Mouse (Mus musculus): ENCODE results near the gene Mastl. TPM values are rescaled to one million over a fixed set of nuclear protein-coding genes. Genes with fewer than 3 reads are reported as not detected.

Gene Mastl
- 8.2 and 8.7 TPM in 2 replicates for polyA plus RNA-seq (2015; fragmentation: Nextera tagmentation; extraction: Ambion mirVana)

DNA sequence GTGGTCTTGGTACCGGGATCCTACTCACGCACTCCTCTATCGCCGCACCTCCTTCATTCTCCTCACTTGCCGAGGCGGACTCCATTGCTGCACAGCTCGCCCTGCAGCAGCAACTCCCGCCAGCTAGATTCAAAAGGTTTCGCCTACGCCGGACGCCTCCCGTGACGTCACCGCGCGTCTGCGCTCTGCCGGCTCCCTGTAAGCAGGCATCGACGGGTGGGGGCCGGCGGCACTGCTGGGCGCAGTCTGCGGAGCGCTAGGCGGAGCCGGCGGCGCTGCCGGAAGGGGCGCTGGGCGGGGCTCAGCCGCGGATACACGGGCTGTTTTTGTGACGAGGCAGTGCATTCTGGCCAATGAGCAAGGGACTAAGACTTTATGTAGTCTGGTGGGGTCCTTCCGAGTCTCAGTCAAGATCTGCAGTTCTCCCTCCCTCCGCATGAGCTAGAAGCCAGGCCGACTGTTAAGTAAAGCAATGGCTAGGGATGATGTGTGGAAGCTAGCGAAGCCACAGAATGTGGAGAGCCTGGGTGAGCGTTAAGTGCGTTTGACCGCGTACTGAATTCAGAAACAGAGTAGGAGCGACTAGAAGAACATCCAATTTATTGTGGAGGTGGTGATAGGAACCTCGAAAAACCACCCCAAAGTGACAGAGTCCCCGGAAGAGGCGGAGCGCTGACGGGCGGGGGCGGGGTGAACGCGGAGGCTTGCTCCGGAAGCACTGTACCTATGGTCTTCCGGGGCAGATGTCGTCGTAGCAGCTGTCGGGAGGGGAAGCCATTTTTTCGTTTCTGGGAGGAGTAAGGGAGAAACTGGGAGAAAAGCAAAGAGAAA lies at the start of gene Mastl, which contains the start of gene Yme1l1:
Gene Mastl, minus strand, starts transcription at position 248 of the 831 bp plus-strand sequence.
Gene Yme1l1, plus strand, starts transcription at position 593 of the 831 bp plus-strand sequence.
- Histone ChIP-seq H3K4me1 (peaks cover 17% of the 10 kb centered on the region), H3K4me3 (peak within 1 kb of the TSS; percentile 79), H3K27ac (peak within 1 kb of the TSS; percentile 100), H3K27me3 (no peaks in the 10 kb centered on the region), H3K36me3 (peaks cover 2% of the 10 kb centered on the region; the same call in 1 of the 2 replicates), H3K4me2 (peak within 1 kb of the TSS; percentile 81), H3K9me3 (no peaks in the 10 kb centered on the region), H3K9ac (peak within 1 kb of the TSS; percentile 47)
- under 1% methylated on average over 61 of the region's 61 CpGs for WGBS
- peak; percentile 99 for ATAC-seq (ENCODE audit: insufficient number of reproducible peaks, low FRiP score, low TSS enrichment, low read depth)

DNA sequence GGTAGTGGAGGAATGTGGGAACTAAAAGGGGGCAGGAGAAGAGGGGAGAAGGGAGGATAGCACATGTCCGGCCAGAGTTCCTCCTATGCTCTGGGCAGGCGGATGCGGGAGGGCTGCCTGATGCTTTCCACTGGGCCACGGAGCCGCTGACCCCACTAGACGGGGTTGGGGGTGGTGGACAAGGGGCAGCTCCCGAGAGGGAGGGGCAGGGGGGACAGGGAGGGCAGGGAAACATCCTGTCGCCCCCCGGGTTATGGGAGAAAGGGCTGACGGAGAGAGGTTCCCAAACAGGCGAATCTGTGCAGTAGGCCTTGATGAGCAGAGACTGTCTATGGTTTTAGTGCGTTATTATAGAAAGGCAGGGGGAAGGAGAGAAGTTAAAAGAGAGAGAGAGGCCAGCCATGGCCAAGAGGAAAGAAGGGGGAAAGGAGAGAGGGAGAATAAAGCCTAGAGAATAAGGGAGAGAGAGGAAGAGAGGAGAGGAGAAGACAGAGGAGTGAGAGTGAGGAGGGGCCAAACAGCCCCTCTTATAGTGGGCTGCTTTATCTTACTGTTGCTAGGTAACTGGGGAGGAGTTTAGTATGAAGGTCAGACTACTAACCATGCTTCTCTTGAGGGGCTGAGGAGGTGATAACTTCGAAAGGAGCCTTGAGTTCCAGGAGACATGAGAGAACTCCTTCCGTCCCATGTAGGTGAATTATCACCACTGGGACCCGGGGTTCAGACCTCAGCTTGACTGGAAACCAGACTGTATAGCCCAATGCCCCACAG lies 47.3 kb upstream of the Mastl start:
- H3K9ac ChIP-seq, result no peak overlapping the region
- peaks cover 25% of the 10 kb centered on the region for H3K36me3 ChIP-seq
- H3K4me1 ChIP-seq, result no peaks in the 10 kb centered on the region
- H3K27me3 ChIP-seq, result no peaks in the 10 kb centered on the region
- H3K4me2 ChIP-seq, result no peak overlapping the region
- ATAC-seq (ENCODE audit: insufficient number of reproducible peaks, low FRiP score, low TSS enrichment, low read depth), result no peak
- H3K4me3 ChIP-seq, result no peak overlapping the region
- H3K9me3 ChIP-seq, result no peaks in the 10 kb centered on the region
- 59% methylated on average over 15 of the region's 15 CpGs for WGBS
- no peak overlapping the region for H3K27ac ChIP-seq

DNA sequence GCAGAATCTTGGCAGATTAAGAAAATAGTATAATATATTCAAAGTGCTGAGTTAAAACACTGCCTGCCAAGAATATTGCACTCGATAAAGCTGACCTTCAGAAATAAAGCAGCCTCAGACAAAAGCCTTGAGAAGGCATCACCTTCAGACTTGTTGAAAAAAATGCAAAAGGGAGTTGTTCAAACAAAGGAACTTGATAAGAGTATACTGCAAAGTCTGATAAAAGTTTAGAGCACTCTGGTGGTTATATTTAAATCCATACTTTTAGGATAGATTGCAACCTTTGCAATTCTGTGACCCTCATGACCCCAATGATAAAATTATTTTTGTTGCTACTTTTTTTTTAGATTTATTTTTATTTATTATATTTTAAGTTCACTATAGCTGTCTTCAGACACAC lies 45.2 kb upstream of the Mastl start:
- H3K36me3 ChIP-seq, result peaks cover 30% of the 10 kb centered on the region
- 91% methylated on average over 1 of the region's 1 CpGs for WGBS
- no peaks in the 10 kb centered on the region for H3K4me1 ChIP-seq
- no peak overlapping the region for H3K4me2 ChIP-seq
- H3K27me3 ChIP-seq, result no peaks in the 10 kb centered on the region
- H3K9me3 ChIP-seq, result no peaks in the 10 kb centered on the region
- H3K4me3 ChIP-seq, result no peak overlapping the region
- H3K27ac ChIP-seq, result no peak overlapping the region
- ATAC-seq (ENCODE audit: insufficient number of reproducible peaks, low FRiP score, low TSS enrichment, low read depth), result no peak
- H3K9ac ChIP-seq, result no peak overlapping the region

DNA sequence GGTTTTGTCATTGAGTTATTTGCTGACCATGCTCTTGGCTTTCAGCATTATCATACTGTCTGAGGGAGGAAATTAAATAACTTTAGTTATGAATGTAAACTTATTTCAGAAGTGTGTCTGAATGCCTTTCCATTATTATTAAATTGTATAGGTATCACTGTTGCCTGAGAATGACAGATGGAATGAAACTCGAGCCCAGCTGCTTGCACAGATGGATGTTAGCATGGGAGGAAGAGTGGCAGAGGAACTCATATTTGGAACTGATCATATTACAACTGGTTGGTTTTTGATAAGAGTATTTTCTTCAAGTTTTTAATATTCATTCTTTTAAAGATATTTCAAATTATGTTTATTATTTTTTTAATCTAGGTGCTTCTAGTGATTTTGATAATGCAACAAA lies 38.5 kb upstream of the Mastl start:
- Histone ChIP-seq H3K27ac (no peak overlapping the region), H3K4me3 (no peak overlapping the region), H3K36me3 (peaks cover 57% of the 10 kb centered on the region), H3K4me2 (no peak overlapping the region), H3K27me3 (no peaks in the 10 kb centered on the region), H3K9ac (no peak overlapping the region), H3K9me3 (no peaks in the 10 kb centered on the region), H3K4me1 (no peaks in the 10 kb centered on the region)
- WGBS, result 82% methylated on average over 1 of the region's 1 CpGs
- ATAC-seq (ENCODE audit: insufficient number of reproducible peaks, low FRiP score, low TSS enrichment, low read depth), result no peak

DNA sequence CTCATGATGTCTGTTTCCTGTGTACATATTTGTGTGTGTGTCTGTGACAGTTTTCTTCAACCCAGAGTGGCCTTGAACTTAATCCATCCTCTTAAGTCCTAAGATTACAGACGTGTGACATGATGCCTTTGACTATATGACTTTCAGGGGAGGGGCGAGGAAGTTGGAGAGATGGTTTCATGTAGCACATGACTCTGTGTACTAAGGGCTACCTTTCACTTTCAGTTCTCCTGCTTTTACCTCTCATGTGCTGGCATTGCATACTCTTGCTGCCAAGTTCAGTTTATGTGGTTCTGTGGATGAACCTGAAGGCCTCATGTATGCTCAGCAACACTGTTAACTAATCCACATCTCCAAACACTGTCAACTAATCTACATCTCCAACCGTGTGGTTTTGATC lies 16.5 kb upstream of the Mastl start:
- Histone ChIP-seq H3K9me3 (no peaks in the 10 kb centered on the region), H3K27ac (no peak overlapping the region), H3K27me3 (no peaks in the 10 kb centered on the region), H3K4me2 (no peak overlapping the region), H3K4me3 (no peak overlapping the region), H3K9ac (no peak overlapping the region), H3K4me1 (no peaks in the 10 kb centered on the region), H3K36me3 (peaks cover 58% of the 10 kb centered on the region)
- no peak for ATAC-seq (ENCODE audit: insufficient number of reproducible peaks, low FRiP score, low TSS enrichment, low read depth)
- 84% methylated on average over 3 of the region's 3 CpGs for WGBS

DNA sequence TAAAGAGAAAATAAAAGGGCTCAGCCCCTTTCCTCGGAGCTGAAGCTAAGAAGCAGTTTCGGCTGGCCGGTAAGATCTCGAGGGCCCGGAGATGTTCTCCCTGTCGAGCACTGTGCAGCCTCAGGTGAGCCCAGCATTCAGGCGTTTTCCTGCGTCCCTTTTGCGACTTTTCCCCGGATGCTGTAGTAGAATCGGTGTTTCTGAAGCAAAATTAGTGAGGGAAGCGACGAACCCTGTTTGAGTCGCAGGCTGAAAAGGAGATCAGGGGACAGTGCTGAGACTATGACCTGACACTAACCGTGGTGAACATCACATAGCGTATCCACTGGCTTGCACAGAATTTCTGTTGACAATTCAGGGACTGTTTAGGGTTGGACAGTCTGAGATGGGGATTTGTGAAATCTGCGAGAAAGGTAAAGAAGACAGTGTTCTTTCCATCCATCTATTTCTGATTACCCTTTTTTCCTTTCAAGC lies 821 bp upstream of the Mastl start:
- ATAC-seq (ENCODE audit: insufficient number of reproducible peaks, low FRiP score, low TSS enrichment, low read depth), result no peak
- under 1% methylated on average over 17 of the region's 17 CpGs for WGBS
- no peaks in the 10 kb centered on the region for H3K9me3 ChIP-seq
- H3K27me3 ChIP-seq, result no peaks in the 10 kb centered on the region
- H3K27ac ChIP-seq, result peak overlapping the region; percentile 100
- H3K36me3 ChIP-seq, result peaks cover 4% of the 10 kb centered on the region; the same call in 1 of the 2 replicates
- H3K4me3 ChIP-seq, result peak overlapping the region; percentile 79
- H3K4me1 ChIP-seq, result peaks cover 17% of the 10 kb centered on the region
- H3K9ac ChIP-seq, result peak overlapping the region; percentile 47
- H3K4me2 ChIP-seq, result peak overlapping the region; percentile 81

DNA sequence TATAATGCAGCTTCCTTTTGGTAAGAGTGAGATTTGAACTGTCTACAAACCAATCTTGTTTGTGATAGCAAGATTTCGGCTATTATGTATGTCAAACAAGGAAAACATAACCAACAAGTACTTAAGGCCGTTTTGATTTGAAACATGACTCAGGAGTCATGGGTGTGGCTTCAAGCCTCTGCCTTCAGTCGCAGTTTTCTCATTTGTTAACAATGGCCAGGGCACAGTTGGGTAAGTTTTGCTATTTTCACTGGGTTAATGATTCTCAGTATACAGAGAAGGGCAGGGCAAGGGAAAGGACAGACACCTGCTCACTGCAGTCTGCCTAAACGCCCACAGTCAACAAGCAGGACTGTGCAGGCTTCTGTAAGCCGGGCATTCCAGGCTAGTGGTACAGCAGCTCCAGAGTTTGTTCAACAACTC lies 614 bp downstream of the Mastl start:
- no peak; the same call in 1 of the 2 replicates for ATAC-seq (ENCODE audit: insufficient number of reproducible peaks, low FRiP score, low TSS enrichment, low read depth)
- H3K27me3 ChIP-seq, result no peaks in the 10 kb centered on the region
- peak overlapping the region; percentile 79 for H3K4me3 ChIP-seq
- H3K27ac ChIP-seq, result peak overlapping the region; percentile 100
- H3K4me1 ChIP-seq, result peaks cover 17% of the 10 kb centered on the region
- no peaks in the 10 kb centered on the region for H3K9me3 ChIP-seq
- H3K36me3 ChIP-seq, result no peaks in the 10 kb centered on the region
- peak overlapping the region; percentile 45 for H3K9ac ChIP-seq
- peak overlapping the region; percentile 81 for H3K4me2 ChIP-seq
- WGBS, result 5% methylated on average over 5 of the region's 5 CpGs

DNA sequence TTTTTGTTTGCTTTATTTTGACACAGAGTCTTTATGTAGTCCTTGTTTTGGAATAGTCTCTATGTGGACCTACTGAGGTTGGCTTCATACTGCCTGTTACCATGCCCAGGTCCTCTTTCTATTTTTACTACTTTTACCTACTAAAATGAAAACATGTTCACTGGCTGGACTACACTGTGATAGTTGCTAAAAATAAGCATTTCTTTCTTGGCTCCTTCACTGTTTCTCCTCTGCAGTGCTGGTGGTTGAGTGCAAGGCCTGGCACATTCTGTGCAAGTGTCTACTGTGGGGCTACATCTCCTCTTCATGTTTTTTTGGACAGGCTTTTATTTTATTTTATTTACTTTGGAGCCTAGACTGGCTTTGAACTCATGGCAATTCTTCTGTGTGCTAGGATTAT lies 36.3 kb downstream of the Mastl start:
- Histone ChIP-seq H3K4me2 (no peak overlapping the region), H3K4me3 (no peak overlapping the region), H3K27ac (no peak overlapping the region), H3K27me3 (no peaks in the 10 kb centered on the region), H3K4me1 (no peaks in the 10 kb centered on the region), H3K9me3 (no peaks in the 10 kb centered on the region), H3K36me3 (peaks cover 19% of the 10 kb centered on the region), H3K9ac (no peak overlapping the region)
- no peak for ATAC-seq (ENCODE audit: insufficient number of reproducible peaks, low FRiP score, low TSS enrichment, low read depth)

DNA sequence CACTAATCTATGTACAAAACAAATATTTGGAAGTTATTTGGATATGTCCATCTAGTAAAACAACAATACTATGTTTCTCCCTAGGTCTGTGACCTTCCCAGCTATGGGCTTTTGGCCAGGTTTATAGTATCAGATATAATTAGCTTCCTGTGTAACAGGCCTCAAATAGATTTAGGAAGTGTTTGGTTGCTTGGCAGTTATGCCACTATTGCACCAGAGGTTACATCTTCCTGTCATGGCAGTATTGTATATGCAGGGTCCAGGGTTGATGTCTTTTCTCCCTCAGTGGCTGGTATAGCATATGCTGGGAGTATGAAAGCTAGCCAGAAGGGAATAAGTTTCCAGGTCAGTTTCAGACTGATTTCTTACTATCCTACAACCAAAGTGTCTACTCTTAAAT lies 53.6 kb downstream of the Mastl start:
- Histone ChIP-seq H3K27ac (no peak overlapping the region), H3K4me3 (no peak overlapping the region), H3K36me3 (peaks cover 25% of the 10 kb centered on the region), H3K4me2 (no peak overlapping the region), H3K27me3 (no peaks in the 10 kb centered on the region), H3K9ac (no peak overlapping the region), H3K4me1 (no peaks in the 10 kb centered on the region), H3K9me3 (no peaks in the 10 kb centered on the region)
- ATAC-seq (ENCODE audit: insufficient number of reproducible peaks, low FRiP score, low TSS enrichment, low read depth), result no peak

DNA sequence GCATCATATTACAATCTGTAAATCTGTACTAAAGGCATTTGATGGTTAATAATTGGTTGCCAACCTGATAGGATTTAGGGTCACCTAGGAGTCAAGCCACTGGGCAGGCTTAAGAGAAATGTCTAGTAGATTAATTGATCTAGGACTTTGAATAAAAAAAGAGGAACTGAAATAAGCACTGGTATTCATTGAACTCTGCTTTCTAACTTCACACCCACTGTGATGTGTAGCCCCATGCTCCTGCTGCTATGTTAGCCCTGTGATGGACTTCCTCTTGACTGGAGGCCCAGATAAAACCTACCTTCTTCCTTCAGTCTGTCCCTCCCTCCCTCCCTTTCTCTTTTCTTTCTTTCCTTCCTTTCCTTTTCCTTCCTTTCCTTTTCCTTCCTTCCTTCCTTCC lies 58.8 kb downstream of the Mastl start:
- Histone ChIP-seq H3K36me3 (peaks cover 51% of the 10 kb centered on the region), H3K4me1 (no peaks in the 10 kb centered on the region), H3K9me3 (no peaks in the 10 kb centered on the region), H3K4me3 (no peak overlapping the region), H3K27me3 (no peaks in the 10 kb centered on the region), H3K4me2 (no peak overlapping the region), H3K27ac (no peak overlapping the region), H3K9ac (no peak overlapping the region)
- no peak for ATAC-seq (ENCODE audit: insufficient number of reproducible peaks, low FRiP score, low TSS enrichment, low read depth)

DNA sequence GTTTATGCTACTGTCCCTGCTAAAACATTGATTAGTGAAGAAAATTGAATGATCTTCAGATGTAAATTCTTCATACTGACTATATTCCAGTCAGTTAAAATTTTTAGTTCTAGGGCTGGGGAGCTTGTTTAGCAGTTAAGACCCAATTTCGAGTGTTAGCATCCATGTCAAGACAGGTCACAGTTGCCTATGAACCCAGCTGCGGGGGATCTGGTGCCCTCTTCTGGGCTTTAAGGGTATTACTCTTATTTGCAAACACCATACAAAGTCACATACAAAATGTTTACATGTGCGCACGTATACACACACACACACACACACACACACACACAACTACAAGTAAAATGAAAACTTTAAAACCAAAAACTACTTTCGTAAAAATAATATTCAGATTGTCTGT lies 63.6 kb downstream of the Mastl start:
- no peak for ATAC-seq (ENCODE audit: insufficient number of reproducible peaks, low FRiP score, low TSS enrichment, low read depth)
- WGBS, result 56% methylated on average over 5 of the region's 5 CpGs
- H3K9ac ChIP-seq, result no peak overlapping the region
- H3K4me1 ChIP-seq, result no peaks in the 10 kb centered on the region
- H3K9me3 ChIP-seq, result no peaks in the 10 kb centered on the region
- H3K36me3 ChIP-seq, result peaks cover 56% of the 10 kb centered on the region
- H3K4me2 ChIP-seq, result no peak overlapping the region
- H3K27me3 ChIP-seq, result no peaks in the 10 kb centered on the region
- H3K4me3 ChIP-seq, result no peak overlapping the region
- no peak overlapping the region for H3K27ac ChIP-seq

DNA sequence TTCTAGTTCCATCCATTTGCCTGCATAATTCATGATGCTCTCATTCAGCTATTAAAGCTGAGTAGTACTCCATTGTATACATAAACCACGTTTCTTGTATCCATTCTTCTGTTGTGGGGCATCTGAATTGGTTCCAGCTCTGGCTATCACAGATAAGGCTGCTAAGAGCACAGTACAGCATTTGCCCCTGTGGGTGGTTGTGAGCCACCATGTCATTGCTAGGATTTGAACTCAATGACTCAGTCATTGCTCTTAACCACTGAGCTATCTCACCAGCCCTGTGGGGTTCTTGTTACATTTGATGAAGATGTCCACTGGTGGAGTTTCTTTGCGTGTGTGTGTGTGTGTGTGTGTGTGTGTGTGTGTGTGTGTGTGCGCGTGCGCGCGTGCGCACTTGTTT lies 71.3 kb downstream of the Mastl start:
- H3K36me3 ChIP-seq, result peaks cover 44% of the 10 kb centered on the region
- no peak for ATAC-seq (ENCODE audit: insufficient number of reproducible peaks, low FRiP score, low TSS enrichment, low read depth)

More for the DNA sequence above, 71.3 kb downstream of the Mastl start:
- H3K27ac ChIP-seq, result no peak overlapping the region
- H3K4me3 ChIP-seq, result no peak overlapping the region
- H3K27me3 ChIP-seq, result no peaks in the 10 kb centered on the region
- H3K9ac ChIP-seq, result no peak overlapping the region
- no peaks in the 10 kb centered on the region for H3K9me3 ChIP-seq
- no peak overlapping the region for H3K4me2 ChIP-seq
- H3K4me1 ChIP-seq, result no peaks in the 10 kb centered on the region
- 94% methylated on average over 8 of the region's 8 CpGs for WGBS
